Mouse (Mus musculus): ENCODE data around the gene Gm17124.
"Not testable (repeated sequence)": the region's sequence is repeated elsewhere in the genome, so short reads cannot be mapped to it uniquely, and the experiment has no call there.

DNA sequence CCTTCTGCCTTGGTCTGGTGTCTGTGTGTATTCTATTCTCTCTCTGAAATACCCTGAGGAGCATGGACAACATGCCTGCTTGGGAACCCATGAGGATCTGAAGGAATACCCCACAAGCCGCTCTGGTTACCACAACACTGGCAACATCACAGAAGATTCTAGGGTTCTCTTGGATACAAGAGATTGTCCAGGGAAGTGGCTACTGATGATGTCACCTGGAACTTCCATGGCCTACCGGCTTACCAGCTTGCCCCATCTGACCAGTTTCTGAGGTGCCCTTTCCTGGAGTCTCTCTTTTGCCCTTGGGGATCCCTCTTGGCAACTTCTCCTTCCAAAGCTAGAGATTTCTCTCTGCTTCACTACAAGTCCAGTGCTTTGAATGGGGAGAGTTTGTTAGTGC is 42.1 kb upstream of the Gm17124 start, which contains the start of gene Gm3633:
- not testable (repeated sequence) for TF ChIP-seq GATA1, TAL1 (IDR thresholded peaks at IDR 0.05; ENCODE audit: low read length)
